Mouse (Mus musculus) kidney, adult 2 months (tissue): ENCODE data around the gene Hist1h4b.

Experiments used
- CTCF ChIP-seq: fragments of 200-500 bp; conservative IDR thresholded peaks from 2 replicates; pipeline ENCODE4 v1.5.1; 2011; ENCODE audit warnings: low read depth, mild to moderate bottlenecking, control low read depth, low read length, moderate library complexity, mixed read lengths; ENCODE audit not compliant: insufficient read depth, insufficient read length
- POLR2A ChIP-seq: fragments of 200-500 bp; IDR thresholded peaks from one replicate; pipeline ENCODE4 v1.6.1; 2011; ENCODE audit warnings: low read depth, low read length, control low read depth

GRCm38 (mm10) chr13:23804532-23804931, 47.7 kb downstream of the Hist1h4b start:
- no peak for TF ChIP-seq POLR2A
- no peak for TF ChIP-seq CTCF
